Mouse (Mus musculus) heart, embryonic 11.5 days (tissue): ENCODE results near the gene Hhatl. TPM values are rescaled to one million over a fixed set of nuclear protein-coding genes. Genes with fewer than 3 reads are reported as not detected.

Experiments used
- ATAC-seq: fragments of 200-750 bp; cut with Nextera tagmentation; replicated peaks from 2 replicates; pipeline ENCODE4 v1.8.0; 2017; ENCODE audit warnings: moderate library complexity; ENCODE audit not compliant: insufficient number of reproducible peaks, low FRiP score, low TSS enrichment
- H3K27ac ChIP-seq: fragments of 300-500 bp; sonication (generic); 2 replicates; pipeline ENCODE4 v1.5.1; 2014; ENCODE audit warnings: mild to moderate bottlenecking, low read depth, low read length
- H3K27me3 ChIP-seq: fragments of 300-500 bp; sonication (generic); 2 replicates; pipeline ENCODE4 v1.6.1; 2014; ENCODE audit warnings: mild to moderate bottlenecking, low read length, mixed read lengths; ENCODE audit not compliant: control insufficient read depth, insufficient read depth
- H3K36me3 ChIP-seq: fragments of 300-500 bp; sonication (generic); 2 replicates; pipeline ENCODE4 v1.6.1; 2014; ENCODE audit warnings: mild to moderate bottlenecking, low read length, moderate library complexity, mixed read lengths; ENCODE audit not compliant: control insufficient read depth, insufficient read depth
- H3K4me1 ChIP-seq: fragments of 300-500 bp; sonication (generic); 2 replicates; pipeline ENCODE4 v1.6.1; 2014; ENCODE audit warnings: low read length; ENCODE audit not compliant: control insufficient read depth, insufficient read depth
- H3K4me2 ChIP-seq: fragments of 300-500 bp; sonication (generic); 2 replicates; pipeline ENCODE4 v1.6.1; 2014; ENCODE audit warnings: mild to moderate bottlenecking, moderate library complexity
- H3K4me3 ChIP-seq: fragments of 300-500 bp; sonication (generic); 2 replicates; pipeline ENCODE4 v1.5.1; 2014; ENCODE audit warnings: low read depth, low read length
- H3K9ac ChIP-seq: fragments of 300-500 bp; sonication (generic); 2 replicates; pipeline ENCODE4 v1.6.1; 2014; ENCODE audit warnings: mild to moderate bottlenecking, low read depth, low read length, moderate library complexity
- H3K9me3 ChIP-seq: fragments of 300-500 bp; sonication (generic); replicated peaks from 2 replicates; pipeline ENCODE4 v1.6.1; 2016; ENCODE audit warnings: low read length; ENCODE audit not compliant: control insufficient read depth
- WGBS: fragments of 180-500 bp; shearing (Covaris S2); extraction: QIAGEN DNeasy Blood & Tissue Kit; methylation state at CpG from one replicate; pipeline ENCODE4 v1.1.7; 2014; ENCODE audit not compliant: insufficient replicate concordance; 5-methylcytosine and 5-hydroxymethylcytosine counted together
- polyA plus RNA-seq: library from polyadenylated mRNA; unstranded; fragments of >200 nt; fragmentation: Nextera tagmentation; extraction: Ambion mirVana; gene quantifications from 2 replicates; pipeline ENCODE4 v1.2.1, GENCODE M21; 2014

Hhatl gene
- polyA plus RNA-seq, 1 experiment from 2014 or later = 3.6 TPM

DNA sequence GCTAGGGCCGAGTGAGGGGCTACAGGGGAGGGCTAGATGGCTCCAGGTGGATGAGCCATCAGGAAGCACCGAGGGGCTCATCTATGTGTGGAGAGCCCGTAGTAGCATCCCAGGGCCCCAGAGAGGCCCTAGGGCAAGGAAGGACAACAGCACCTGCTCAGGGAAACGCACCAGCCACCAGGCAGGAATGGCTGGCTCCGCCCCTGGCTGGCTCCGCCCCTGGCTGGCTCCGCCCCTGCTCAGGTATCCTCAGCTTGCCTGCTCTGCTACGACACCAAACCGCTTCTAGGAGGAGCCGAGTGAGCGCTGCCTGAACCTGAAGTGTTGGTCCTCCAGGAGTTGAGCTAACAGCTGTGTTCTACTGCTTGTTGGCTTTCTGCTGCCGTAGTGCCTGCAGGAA is 5.4 kb upstream of the Hhatl start:
- WGBS = 18% methylated on average over 12 of the region's 12 CpGs
- Histone ChIP-seq H3K9ac (no peak overlapping the region), H3K27ac (no peak overlapping the region), H3K4me1 (peaks cover 2% of the 10 kb centered on the region), H3K4me2 (no peak overlapping the region), H3K36me3 (no peaks in the 10 kb centered on the region), H3K4me3 (no peak overlapping the region), H3K9me3 (no peaks in the 10 kb centered on the region), H3K27me3 (peaks cover 15% of the 10 kb centered on the region)
- no peak for ATAC-seq

DNA sequence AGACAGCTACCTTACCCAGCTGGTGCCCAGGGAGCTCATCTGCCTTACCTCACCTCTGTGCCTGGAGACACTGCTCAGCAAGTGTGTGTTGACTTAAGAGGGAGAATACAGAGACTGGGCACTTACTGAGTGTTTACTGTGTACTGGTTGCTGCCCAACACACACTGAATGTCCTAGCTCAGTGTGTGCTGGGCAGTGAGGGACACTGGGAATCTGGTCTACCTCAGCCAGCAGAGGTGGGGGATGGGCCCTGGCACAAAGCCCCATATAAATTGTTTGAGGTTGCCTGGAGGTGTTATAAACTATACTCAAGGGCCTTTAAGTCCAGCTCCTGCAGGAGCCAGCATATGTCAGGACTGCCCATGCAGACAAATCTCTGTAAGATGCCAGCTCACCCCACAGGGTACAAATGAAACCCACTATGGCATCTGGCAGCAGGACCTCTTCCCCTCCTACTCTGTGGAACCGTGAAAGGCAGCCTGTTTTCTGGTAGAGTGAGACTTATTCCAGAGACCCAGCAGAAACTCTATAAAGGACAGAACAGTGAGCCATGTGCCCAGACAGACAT is 2.7 kb upstream of the Hhatl start:
- no peak overlapping the region for H3K4me3 ChIP-seq
- 52% methylated on average over 1 of the region's 1 CpGs for WGBS
- H3K36me3 ChIP-seq = no peaks in the 10 kb centered on the region
- no peak overlapping the region for H3K4me2 ChIP-seq
- H3K9me3 ChIP-seq = no peaks in the 10 kb centered on the region
- peaks cover 18% of the 10 kb centered on the region; the same call in 1 of the 2 replicates for H3K4me1 ChIP-seq
- H3K27ac ChIP-seq = no peak overlapping the region
- peaks cover 12% of the 10 kb centered on the region for H3K27me3 ChIP-seq
- H3K9ac ChIP-seq = no peak overlapping the region
- ATAC-seq = no peak

DNA sequence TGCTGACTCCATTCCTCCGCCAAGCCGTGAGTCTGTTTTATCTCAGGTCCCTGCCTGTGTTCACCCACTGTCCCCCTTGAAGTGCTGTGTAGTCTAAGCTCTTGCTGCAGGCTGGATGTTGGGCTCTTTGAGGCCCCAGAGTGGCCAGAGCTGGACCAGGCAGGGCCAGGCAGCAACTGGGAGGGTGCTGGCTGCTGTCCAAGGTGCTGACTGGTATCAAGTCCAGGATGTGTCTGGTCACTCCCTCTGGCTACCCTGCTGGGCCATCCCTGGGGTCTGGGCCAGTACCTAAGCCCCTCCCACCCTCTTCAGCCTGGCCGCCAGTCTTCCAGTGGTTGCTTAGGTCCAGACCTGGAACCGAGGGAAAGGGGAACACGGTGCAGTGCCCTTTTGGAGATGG is 1.1 kb downstream of the Hhatl start:
- H3K9ac ChIP-seq = no peak overlapping the region
- no peak overlapping the region for H3K4me3 ChIP-seq
- no peak for ATAC-seq
- H3K4me2 ChIP-seq = peak overlapping the region; percentile 58
- WGBS = 14% methylated on average over 5 of the region's 5 CpGs
- no peak overlapping the region for H3K27ac ChIP-seq
- H3K36me3 ChIP-seq = no peaks in the 10 kb centered on the region
- no peaks in the 10 kb centered on the region for H3K9me3 ChIP-seq
- 0 out of 2 replicates have a peak, but pooled peaks cover 6% of the 10 kb centered on the region for H3K27me3 ChIP-seq
- H3K4me1 ChIP-seq = peaks cover 18% of the 10 kb centered on the region; the same call in 1 of the 2 replicates

GRCm38 (mm10) chr9:121786359-121786758 is 5.9 kb downstream of the Hhatl start:
- Histone ChIP-seq H3K4me1 (0 out of 2 replicates have a peak, but pooled peaks cover 4% of the 10 kb centered on the region), H3K36me3 (no peaks in the 10 kb centered on the region), H3K9me3 (no peaks in the 10 kb centered on the region), H3K27me3 (peaks cover 21% of the 10 kb centered on the region), H3K4me2 (no peak overlapping the region), H3K27ac (no peak overlapping the region), H3K9ac (no peak overlapping the region), H3K4me3 (no peak overlapping the region)
- no peak for ATAC-seq
- 56% methylated on average over 2 of the region's 2 CpGs for WGBS

GRCm38 (mm10) chr9:121785261-121785660 is 7.0 kb downstream of the Hhatl start:
- Histone ChIP-seq H3K27me3 (peaks cover 21% of the 10 kb centered on the region), H3K36me3 (no peaks in the 10 kb centered on the region), H3K9ac (no peak overlapping the region), H3K9me3 (no peaks in the 10 kb centered on the region), H3K27ac (no peak overlapping the region), H3K4me1 (no peaks in the 10 kb centered on the region), H3K4me3 (no peak overlapping the region), H3K4me2 (no peak overlapping the region)
- 76% methylated on average over 8 of the region's 8 CpGs for WGBS
- ATAC-seq = no peak

DNA sequence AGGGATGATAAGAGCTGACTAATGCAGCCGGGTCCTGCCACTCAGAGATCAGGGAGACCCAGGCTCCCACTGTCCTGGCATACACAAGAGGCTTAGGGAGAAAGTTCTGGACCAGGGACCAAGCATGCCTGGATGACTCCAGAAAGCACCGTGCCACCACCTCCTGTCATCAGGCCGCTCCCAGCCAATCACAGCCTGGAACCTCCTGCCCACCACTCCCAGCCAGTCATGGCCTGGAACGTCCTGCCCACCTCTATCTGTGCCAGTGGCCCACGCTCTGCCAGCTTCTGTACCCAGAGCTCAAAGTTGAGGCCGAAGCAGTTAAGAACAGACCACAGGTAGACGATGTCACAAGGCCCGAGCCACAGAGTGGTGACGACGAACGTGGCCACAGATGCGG is 7.5 kb downstream of the Hhatl start:
- ATAC-seq = no peak
- H3K9me3 ChIP-seq = no peaks in the 10 kb centered on the region
- WGBS = 78% methylated on average over 12 of the region's 12 CpGs

DNA sequence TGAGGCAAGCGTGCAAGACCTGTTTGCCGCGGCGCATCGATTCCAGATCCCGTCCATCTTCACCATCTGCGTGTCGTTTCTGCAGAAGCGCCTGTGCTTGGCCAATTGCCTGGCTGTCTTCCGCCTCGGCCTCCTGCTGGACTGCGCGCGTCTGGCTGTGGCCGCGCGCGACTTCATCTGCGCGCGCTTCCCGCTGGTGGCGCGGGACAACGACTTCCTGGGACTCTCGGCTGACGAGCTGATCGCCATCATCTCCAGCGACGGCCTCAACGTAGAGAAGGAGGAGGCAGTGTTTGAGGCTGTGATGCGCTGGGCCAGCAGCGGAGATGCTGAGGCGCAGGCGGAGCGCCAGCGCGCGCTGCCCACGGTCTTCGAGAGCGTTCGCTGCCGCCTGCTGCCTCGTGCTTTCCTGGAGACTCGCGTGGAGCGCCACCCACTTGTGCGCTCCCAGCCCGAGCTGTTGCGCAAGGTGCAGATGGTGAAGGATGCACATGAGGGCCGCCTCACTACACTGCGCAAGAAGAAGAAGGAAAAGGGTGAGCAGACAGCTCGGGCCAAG is 14.2 kb downstream of the Hhatl start:
- Histone ChIP-seq H3K4me2 (peak overlapping the region; percentile 66), H3K4me3 (peak overlapping the region; percentile 32), H3K27ac (no peak overlapping the region), H3K9ac (no peak overlapping the region), H3K9me3 (no peaks in the 10 kb centered on the region), H3K4me1 (peaks cover 12% of the 10 kb centered on the region), H3K36me3 (no peaks in the 10 kb centered on the region), H3K27me3 (peaks cover 51% of the 10 kb centered on the region)
- no peak for ATAC-seq
- WGBS = 16% methylated on average over 54 of the region's 54 CpGs

More for the DNA sequence above, 7.5 kb downstream of the Hhatl start:
- no peaks in the 10 kb centered on the region for H3K36me3 ChIP-seq
- H3K9ac ChIP-seq = no peak overlapping the region
- peaks cover 26% of the 10 kb centered on the region for H3K27me3 ChIP-seq
- H3K27ac ChIP-seq = no peak overlapping the region
- H3K4me2 ChIP-seq = no peak overlapping the region
- no peak overlapping the region for H3K4me3 ChIP-seq
- no peaks in the 10 kb centered on the region for H3K4me1 ChIP-seq

- Histone ChIP-seq H3K36me3 (no peaks in the 10 kb centered on the region), H3K4me2 (peak within 1 kb of the TSS; percentile 66), H3K4me3 (peak within 1 kb of the TSS; percentile 32), H3K27me3 (peaks cover 51% of the 10 kb centered on the region), H3K27ac (no peak within 1 kb of the TSS), H3K9me3 (no peaks in the 10 kb centered on the region), H3K4me1 (peaks cover 12% of the 10 kb centered on the region), H3K9ac (no peak within 1 kb of the TSS)
- 18% methylated on average over 30 of the region's 30 CpGs for WGBS
- peak; percentile 53 for ATAC-seq
Measured at GRCm38 (mm10) chr9:121777484-121778065, 14.7 kb downstream of the Hhatl start, which contains the start of gene Klhl40. Klhl40 (plus strand) TSS chr9:121777607.
